Mouse (Mus musculus): Measurements from ENCODE around the gene Mpg.
"Not testable (repeated sequence)": the region's sequence is repeated elsewhere in the genome, so short reads cannot be mapped to it uniquely, and the experiment has no call there.

The Mpg gene

GRCm38 (mm10) chr11:32226124-32226871, at the start of gene Mpg:
Gene Mpg, plus strand, starts transcription at chr11:32226505.
- DNase-seq (ENCODE audit: low spot score) = peak; percentile 86

GRCm38 (mm10) chr11:32178506-32178905, 47.8 kb upstream of the Mpg start:
- no peak for DNase-seq (ENCODE audit: low spot score)

GRCm38 (mm10) chr11:32181246-32181645, 45.1 kb upstream of the Mpg start:
- no peak for DNase-seq (ENCODE audit: low spot score)

- DNase-seq (ENCODE audit: low spot score) = peak; percentile 88
Observed at GRCm38 (mm10) chr11:32181973-32182868, 44.1 kb upstream of the Mpg start.

DNA sequence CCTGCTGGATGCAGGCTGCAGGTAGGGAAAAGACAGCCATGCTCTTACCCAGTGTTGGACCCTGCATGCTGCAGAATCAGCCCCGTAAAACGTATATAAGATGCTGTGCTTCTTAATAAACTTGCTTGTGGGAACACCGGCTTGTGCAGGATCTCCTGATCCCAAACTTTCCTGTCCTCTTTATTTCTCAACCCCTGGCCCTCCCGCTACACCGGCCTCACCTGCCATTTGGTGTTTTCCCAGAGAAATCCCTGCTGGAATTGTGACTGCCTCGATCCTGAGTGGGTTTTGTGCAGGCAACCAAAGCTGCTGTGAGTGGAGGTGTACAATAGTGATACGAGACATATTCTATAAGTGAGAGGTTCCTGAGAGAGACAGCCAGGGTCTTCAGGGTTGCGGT, 41.8 kb upstream of the Mpg start:
- no peak for DNase-seq (ENCODE audit: low spot score)

- no peak for DNase-seq (ENCODE audit: low spot score)
Observed at GRCm38 (mm10) chr11:32186031-32186430, 40.3 kb upstream of the Mpg start.

DNA sequence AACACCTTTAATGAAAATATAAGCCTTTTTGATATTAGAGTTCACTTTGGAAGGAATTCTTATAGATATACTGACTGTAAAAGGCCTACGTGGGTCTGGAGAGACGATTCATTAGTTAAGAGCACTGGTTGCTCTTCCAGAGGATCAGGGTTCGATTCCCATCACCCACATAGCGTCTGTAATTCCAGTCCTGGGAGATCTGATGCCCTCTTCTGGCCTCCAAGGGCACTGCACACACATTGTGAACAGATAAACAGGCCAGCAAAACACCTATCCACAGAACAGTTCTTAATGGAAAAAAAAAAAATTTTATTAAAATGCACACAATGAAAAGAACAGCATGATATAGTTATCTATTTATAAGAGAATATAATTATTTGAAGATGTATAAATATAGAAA, 39.0 kb upstream of the Mpg start:
- no peak for DNase-seq (ENCODE audit: low spot score)

DNA sequence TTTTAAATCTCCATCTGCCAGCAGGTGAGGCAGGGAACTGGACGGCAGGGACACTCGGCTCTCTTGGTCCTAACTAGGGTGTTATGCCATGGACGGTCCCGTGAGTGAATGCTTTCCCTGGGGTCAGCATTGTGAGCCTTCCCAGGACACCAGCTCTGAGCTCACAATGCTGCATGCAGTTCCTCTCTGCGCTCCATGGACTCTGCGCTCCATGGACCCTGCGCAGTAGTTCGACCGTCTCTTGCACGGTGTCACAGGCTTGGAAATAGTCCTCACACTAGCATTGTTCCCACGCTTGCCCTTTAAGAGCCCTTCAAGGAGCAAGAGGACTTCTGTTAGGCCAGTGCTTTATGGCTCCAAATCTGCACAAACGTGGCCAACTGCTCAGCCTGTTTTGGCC, 37.4 kb upstream of the Mpg start:
- DNase-seq (ENCODE audit: low spot score) = no peak

DNA sequence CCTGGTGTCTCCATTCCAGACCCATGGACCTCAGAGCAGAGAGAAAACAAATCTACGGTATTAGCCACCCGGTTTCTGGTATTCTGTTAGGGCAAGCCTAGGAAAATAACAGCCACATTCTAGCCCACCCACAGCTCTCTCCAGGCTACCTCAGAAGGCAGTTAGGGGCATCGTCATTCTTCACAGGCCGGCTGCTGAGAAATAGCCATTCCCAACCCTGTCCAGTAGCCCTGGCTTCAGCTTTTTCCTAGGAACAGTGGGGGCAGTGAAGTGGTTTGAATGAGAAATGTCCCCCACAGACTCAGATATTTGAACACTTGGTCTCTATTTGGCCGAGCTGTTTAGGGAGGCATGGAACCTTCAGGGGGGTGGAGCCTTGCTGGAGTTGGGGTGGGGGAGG, 36.9 kb upstream of the Mpg start:
- no peak for DNase-seq (ENCODE audit: low spot score)

- DNase-seq (ENCODE audit: low spot score) = no peak
Observed at GRCm38 (mm10) chr11:32190119-32190518, 36.2 kb upstream of the Mpg start.

- DNase-seq (ENCODE audit: low spot score) = no peak
Observed at GRCm38 (mm10) chr11:32190603-32191110, 35.6 kb upstream of the Mpg start.

GRCm38 (mm10) chr11:32193156-32193555, 33.1 kb upstream of the Mpg start:
- DNase-seq (ENCODE audit: low spot score) = no peak

DNA sequence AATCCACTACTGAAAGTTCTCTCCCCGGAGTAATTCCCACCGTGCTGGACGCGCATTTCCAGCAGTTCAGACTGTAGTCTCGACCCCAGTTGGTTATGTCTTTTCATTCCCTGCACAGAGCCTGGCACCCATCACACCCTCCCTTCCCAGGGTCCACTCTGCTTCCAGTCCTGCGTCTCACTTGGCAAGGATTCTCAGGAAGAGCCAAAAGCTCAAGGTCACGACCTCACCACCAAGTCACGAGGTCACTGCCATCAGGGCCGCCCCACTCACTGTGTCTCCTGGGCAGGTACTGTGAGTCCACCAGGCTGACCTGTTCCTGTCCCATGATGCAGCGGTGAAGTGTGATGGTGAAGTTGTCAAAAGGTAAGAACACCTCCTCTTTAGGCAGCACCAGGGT, 32.2 kb upstream of the Mpg start:
- DNase-seq (ENCODE audit: low spot score) = no peak

- DNase-seq (ENCODE audit: low spot score) = no peak
Observed at GRCm38 (mm10) chr11:32194626-32195025, 31.7 kb upstream of the Mpg start.

GRCm38 (mm10) chr11:32195867-32196540, 30.3 kb upstream of the Mpg start:
- no peak for DNase-seq (ENCODE audit: low spot score)

DNA sequence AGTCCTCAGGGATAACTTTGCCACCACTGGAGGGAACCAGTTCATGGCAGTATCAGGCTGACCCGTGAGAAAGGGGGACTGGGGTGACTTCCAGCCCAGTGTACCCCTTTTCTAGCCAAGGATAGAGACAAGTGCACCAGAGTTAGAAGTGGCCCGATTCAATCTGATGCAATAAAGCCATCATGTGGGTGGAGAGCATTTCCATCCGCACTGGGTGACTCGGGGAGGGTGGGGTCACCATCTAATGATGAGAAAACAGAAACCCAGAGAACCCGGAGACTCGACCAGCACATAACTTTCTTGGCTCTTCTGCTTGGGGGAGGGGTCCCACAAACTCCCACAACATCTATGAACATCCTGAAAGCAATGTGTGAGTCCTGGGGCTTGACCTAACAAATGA, 29.6 kb upstream of the Mpg start:
- no peak for DNase-seq (ENCODE audit: low spot score)

DNA sequence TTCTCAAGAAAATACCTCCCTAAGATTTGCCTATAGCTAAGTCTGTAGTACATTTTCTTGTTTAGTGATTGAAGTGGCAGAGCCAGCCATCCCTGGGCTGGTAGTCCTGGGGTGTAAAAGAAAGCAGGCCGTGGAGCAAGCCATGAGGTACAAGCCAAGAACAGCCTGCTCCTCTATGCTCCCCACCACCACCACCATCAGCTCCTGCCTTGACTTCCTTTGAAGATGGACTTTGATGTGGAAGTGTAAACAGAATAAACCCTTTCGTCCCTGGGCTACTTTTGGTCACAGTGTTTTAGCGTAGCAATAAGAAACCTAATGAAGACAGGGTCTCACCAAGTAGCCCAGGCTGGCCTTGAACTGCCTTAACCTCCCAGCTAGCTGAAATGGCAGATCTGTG, 28.5 kb upstream of the Mpg start:
- DNase-seq (ENCODE audit: low spot score) = no peak

GRCm38 (mm10) chr11:32198256-32198955, 27.9 kb upstream of the Mpg start:
- DNase-seq (ENCODE audit: low spot score) = no peak

- DNase-seq (ENCODE audit: low spot score) = no peak
Observed at GRCm38 (mm10) chr11:32199230-32199629, 27.1 kb upstream of the Mpg start.

DNA sequence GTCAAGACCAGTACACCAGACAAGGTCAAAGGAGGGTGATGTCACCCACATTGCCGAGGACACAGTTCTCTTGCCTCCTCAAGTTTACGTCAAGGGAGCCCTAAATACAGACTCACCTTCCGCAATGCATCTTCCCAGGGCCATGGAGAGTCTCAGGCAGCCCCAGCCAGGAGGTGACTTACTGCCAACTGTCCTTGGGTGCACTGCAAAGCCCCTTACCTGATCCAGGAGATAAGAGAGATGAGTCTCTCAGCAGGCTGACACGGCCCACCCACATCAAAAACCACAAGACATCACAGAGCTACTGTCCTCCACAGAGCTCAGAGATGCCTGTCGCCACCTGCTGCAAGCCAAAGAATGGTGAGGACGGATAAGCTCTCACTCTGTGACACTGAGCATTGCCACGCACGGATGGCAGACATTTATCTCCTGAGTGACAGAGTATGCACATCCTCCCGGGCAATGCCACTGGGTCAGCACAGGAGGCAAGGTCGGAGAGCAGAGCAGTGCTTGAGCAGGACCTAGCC, 26.2 kb upstream of the Mpg start, which contains the start of gene Il9r:
Gene Il9r (minus strand): TSS at position 205 of the 527 bp plus-strand sequence.
- no peak for DNase-seq (ENCODE audit: low spot score)

- DNase-seq (ENCODE audit: low spot score) = not testable (repeated sequence)
Observed at GRCm38 (mm10) chr11:32200992-32201391, 25.3 kb upstream of the Mpg start.

Data from retina, embryonic 14.5 days (tissue).